Mouse (Mus musculus) monocyte, adult 59 days (primary cell): ENCODE results near the gene Zfp683. TPM values are rescaled to one million over a fixed set of nuclear protein-coding genes. Genes with fewer than 3 reads are reported as not detected.

Experiments used
- total RNA-seq, 2 experiments: library from RNA; stranded (reverse); gene quantifications; one replicate each; pipeline ENCODE4 v1.2.4; 2023

Zfp683 gene
- total RNA-seq: not detected

GRCm38 (mm10) chr4:134053538-134053937 is at the start of gene Zfp683:
TSS of gene Zfp683 (plus strand) at chr4:134053838.

GRCm38 (mm10) chr4:134018779-134019145 is 34.9 kb upstream of the Zfp683 start, which contains the start of gene Lin28a:
TSS of gene Lin28a (minus strand) at chr4:134018841.

DNA sequence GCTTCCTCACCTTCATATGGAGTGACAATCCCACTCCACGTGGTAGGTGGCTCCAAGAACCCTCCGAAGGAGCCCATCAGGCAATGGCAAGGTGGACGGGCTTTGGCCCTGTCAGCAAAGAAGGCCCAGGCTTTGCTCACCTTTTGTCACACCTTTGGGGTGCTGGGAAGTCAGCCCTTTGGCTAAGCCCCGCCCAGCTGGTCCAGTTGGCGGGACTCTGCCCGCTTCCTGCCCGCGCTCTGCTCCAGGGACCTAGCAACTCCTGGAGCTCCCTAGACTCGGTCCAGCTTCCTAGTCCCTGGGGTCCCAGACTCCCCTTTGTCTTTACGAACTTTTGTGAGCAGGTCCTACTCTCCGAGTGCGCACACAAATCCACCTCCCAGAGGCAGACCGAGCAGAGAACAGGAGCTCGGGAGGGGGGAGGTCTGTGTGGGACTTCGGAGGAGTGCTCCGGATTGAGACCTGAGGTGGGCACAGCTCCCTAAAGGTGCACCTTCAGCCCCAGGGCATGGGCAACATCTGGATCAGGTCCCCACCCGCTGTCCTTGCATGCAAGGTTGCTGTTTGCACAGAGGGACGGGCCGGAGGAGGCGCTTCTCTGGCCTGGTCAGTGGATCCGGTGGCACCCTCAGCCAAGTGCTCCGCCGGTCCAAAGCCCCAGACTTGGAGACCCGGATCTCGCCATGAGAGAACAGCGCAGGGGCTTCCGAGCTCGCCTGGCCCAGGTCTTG is 6.7 kb downstream of the Zfp683 start, which contains the start of gene Crybg2:
Crybg2 (plus strand) TSS at position 681 of the 731 bp plus-strand sequence.

DNA sequence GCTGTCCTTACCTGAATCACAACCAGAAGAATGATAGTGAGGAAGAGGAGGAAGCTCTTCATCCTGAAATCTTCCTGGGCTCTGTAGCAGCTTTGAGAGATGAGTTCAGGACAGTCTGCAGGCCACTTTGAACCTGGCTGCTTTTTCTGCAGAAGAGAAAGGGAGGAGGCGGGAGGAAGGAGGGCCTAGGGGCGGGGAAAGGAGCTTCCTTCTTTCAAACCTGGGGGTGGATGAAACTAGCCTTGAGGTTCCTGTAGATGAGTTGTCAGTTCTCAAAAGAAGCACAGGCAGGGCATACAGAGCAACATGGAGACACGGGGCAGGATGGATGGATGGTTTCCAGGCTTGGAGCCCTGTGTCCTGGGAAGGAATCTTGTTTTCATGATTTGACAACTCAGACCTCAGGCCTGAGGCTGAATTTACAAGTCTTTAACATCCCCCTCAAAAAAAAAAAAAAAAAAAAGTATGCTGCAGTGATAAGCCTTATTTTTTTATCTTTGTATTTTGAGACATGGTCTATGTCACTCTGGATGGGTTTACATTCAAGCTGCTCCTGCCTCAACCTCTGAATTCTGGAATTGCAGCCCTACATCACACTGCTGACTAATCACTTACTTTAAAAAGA is 41.4 kb downstream of the Zfp683 start, which contains the start of gene Cd52:
Cd52 (minus strand) TSS at position 160 of the 625 bp plus-strand sequence.

GRCm38 (mm10) chr4:134101979-134102741 is 48.5 kb downstream of the Zfp683 start, which contains the start of gene Ubxn11:
TSS of gene Ubxn11 (plus strand) at chr4:134102570.

Other genes starting within 250 kb of the Zfp683 start
- gene Rps6ka1, start 166.0 kb upstream of the Zfp683 start, total RNA-seq: 100 to 1,000 TPM; 171 to 182 TPM
- gene Hmgn2, start 85.2 kb upstream of the Zfp683 start, total RNA-seq: 100 to 1,000 TPM; 124 to 129 TPM
- gene Dhdds, start 52.9 kb upstream of the Zfp683 start, total RNA-seq: 10 to 100 TPM; 39.2 to 39.5 TPM
- gene Lin28a, start 35.0 kb upstream of the Zfp683 start, total RNA-seq: under 1 TPM in 1 of 2 experiments, not detected in 1; 0.37 TPM
- under 1 TPM in 1 of 2 experiments, not detected in 1; 0.64 TPM for gene Crybg2, start 7.0 kb downstream of the Zfp683 start, total RNA-seq
- gene Cd52, start 41.2 kb downstream of the Zfp683 start, total RNA-seq: 1,000 to 10,000 TPM in 1 of 2 experiments, 100 to 1,000 TPM in 1; 974 to 1,106 TPM
- gene Ubxn11, start 48.7 kb downstream of the Zfp683 start, total RNA-seq: 1 to 10 TPM; 3.6 to 8.2 TPM
- gene Sh3bgrl3, start 75.0 kb downstream of the Zfp683 start, total RNA-seq: 100 to 1,000 TPM; 743 to 766 TPM
- 10 to 100 TPM; 14.3 to 16.1 TPM for gene Cep85, start 133.3 kb downstream of the Zfp683 start, total RNA-seq
- gene Gm7534, start 149.2 kb downstream of the Zfp683 start, total RNA-seq: not detected
- not detected for gene Catsper4, start 173.5 kb downstream of the Zfp683 start, total RNA-seq
- gene Cnksr1, start 184.6 kb downstream of the Zfp683 start, total RNA-seq: not detected
- not detected for gene E130218I03Rik, start 189.8 kb downstream of the Zfp683 start, total RNA-seq
- 10 to 100 TPM; 12.7 to 15.7 TPM for gene Zfp593, start 191.8 kb downstream of the Zfp683 start, total RNA-seq
- gene Gm30191, start 193.1 kb downstream of the Zfp683 start, total RNA-seq: not detected
- not detected for gene Grrp1, start 200.3 kb downstream of the Zfp683 start, total RNA-seq
- gene Pdik1l, start 234.1 kb downstream of the Zfp683 start, total RNA-seq: 10 to 100 TPM in 1 of 2 experiments, 1 to 10 TPM in 1; 9.4 to 10.7 TPM